Mouse (Mus musculus) MEL (cell line): Measurements from ENCODE around the gene Zic1. TPM values are rescaled to one million over a fixed set of nuclear protein-coding genes. Genes with fewer than 3 reads are reported as not detected.

ENCODE experiments used
- DNase-seq: peaks from one replicate; pipeline ENCODE4 v3.0.0; 2011; ENCODE audit warnings: low read depth, low spot score
- H3K27ac ChIP-seq: 2 replicates; pipeline ENCODE4 v1.5.1; 2012; ENCODE audit warnings: low read depth, mild to moderate bottlenecking, control low read depth, low read length, moderate library complexity; ENCODE audit not compliant: control insufficient read depth
- H3K27me3 ChIP-seq, 2 experiments: fragments of 150-350 bp in 1 of 2; sonication (generic) in 1 of 2; 2 replicates each; pipeline ENCODE4 v1.6.1; 2012; ENCODE audit warnings: low read length in 2 of 2, mild to moderate bottlenecking in 2 of 2, improper control_type of control experiment in 1 of 2, moderate library complexity in 1 of 2; ENCODE audit not compliant: insufficient read depth in 2 of 2, control insufficient read depth in 1 of 2
- H3K36me3 ChIP-seq, 2 experiments: 2 replicates each; pipeline ENCODE4 v1.6.1; 2012 to 2014; ENCODE audit warnings: low read length in 2 of 2, improper control_type of control experiment in 1 of 2, inconsistent platforms in 1 of 2, mild to moderate bottlenecking in 1 of 2; ENCODE audit not compliant: insufficient read depth in 2 of 2, control insufficient read depth in 1 of 2
- H3K4me1 ChIP-seq, 2 experiments: fragments of 150-350 bp in 1 of 2; sonication (generic) in 1 of 2; 2 replicates each; pipeline ENCODE4 v1.6.1; 2012; ENCODE audit warnings: low read length in 2 of 2, improper control_type of control experiment in 1 of 2, mild to moderate bottlenecking in 1 of 2; ENCODE audit not compliant: insufficient read depth in 2 of 2, control insufficient read depth in 1 of 2
- H3K4me3 ChIP-seq, 2 experiments: fragments of 150-350 bp in 1 of 2; sonication (generic) in 1 of 2; 2 replicates each; pipeline ENCODE4 v1.5.1; 2012; ENCODE audit warnings: low read depth in 2 of 2, low read length in 2 of 2, mild to moderate bottlenecking in 2 of 2, moderate library complexity in 2 of 2, control low read depth in 1 of 2, improper control_type of control experiment in 1 of 2; ENCODE audit not compliant: control insufficient read depth in 1 of 2, insufficient read depth in 1 of 2
- H3K79me2 ChIP-seq: 2 replicates; pipeline ENCODE4 v1.6.1; 2012; ENCODE audit warnings: mild to moderate bottlenecking, low read length, moderate library complexity; ENCODE audit not compliant: control insufficient read depth, poor library complexity, insufficient read depth
- H3K9ac ChIP-seq: 2 replicates; pipeline ENCODE4 v1.6.1; 2012; ENCODE audit warnings: low read depth, mild to moderate bottlenecking, control low read depth, low read length, moderate library complexity; ENCODE audit not compliant: control insufficient read depth, poor library complexity, severe bottlenecking
- H3K9me3 ChIP-seq: fragments of 150-350 bp; sonication (generic); replicated peaks from 2 replicates; pipeline ENCODE4 v1.6.1; 2012; ENCODE audit warnings: mild to moderate bottlenecking, low read length, improper control_type of control experiment, moderate library complexity; ENCODE audit not compliant: insufficient read depth
- BHLHE40 ChIP-seq: IDR thresholded peaks from 2 replicates; pipeline ENCODE4 v1.6.1; 2012; ENCODE audit warnings: low read depth, mild to moderate bottlenecking, inconsistent platforms, low read length, improper control_type of control experiment, borderline replicate concordance
- CHD1 ChIP-seq: IDR thresholded peaks from 2 replicates; pipeline ENCODE4 v1.6.1; 2012; ENCODE audit warnings: low read depth, mild to moderate bottlenecking, inconsistent platforms, low read length, improper control_type of control experiment
- CHD2 ChIP-seq: IDR thresholded peaks from 2 replicates; pipeline ENCODE4 v1.6.1; 2011; ENCODE audit warnings: low read length, improper control_type of control experiment
- CTCF ChIP-seq, 3 experiments: IDR thresholded peaks in 2 of 3; conservative IDR thresholded peaks in 1 of 3; 2 replicates each; pipeline ENCODE4 v1.5.1; 2011 to 2012; ENCODE audit warnings: low read length in 3 of 3, low read depth in 2 of 3, mild to moderate bottlenecking in 2 of 3, improper control_type of control experiment in 1 of 3, inconsistent platforms in 1 of 3, mixed read lengths in 1 of 3, moderate library complexity in 1 of 3; ENCODE audit not compliant: control insufficient read depth in 1 of 3, insufficient read depth in 1 of 3, poor library complexity in 1 of 3, severe bottlenecking in 1 of 3
- E2F4 ChIP-seq: IDR thresholded peaks from 2 replicates; pipeline ENCODE4 v1.6.1; 2011; ENCODE audit warnings: low read depth, low read length, improper control_type of control experiment, borderline replicate concordance
- ELF1 ChIP-seq: IDR thresholded peaks from 2 replicates; pipeline ENCODE4 v1.6.1; 2014; ENCODE audit warnings: low read depth, mild to moderate bottlenecking, inconsistent platforms, low read length, improper control_type of control experiment, moderate library complexity
- ETS1 ChIP-seq: IDR thresholded peaks from 2 replicates; pipeline ENCODE4 v1.6.1; 2012; ENCODE audit warnings: low read depth, mild to moderate bottlenecking, inconsistent platforms, low read length, improper control_type of control experiment, moderate library complexity
- HCFC1 ChIP-seq: IDR thresholded peaks from 2 replicates; pipeline ENCODE4 v1.6.1; 2012; ENCODE audit warnings: low read depth, mild to moderate bottlenecking, inconsistent platforms, low read length, improper control_type of control experiment, moderate library complexity
- JUND ChIP-seq: IDR thresholded peaks from 2 replicates; pipeline ENCODE4 v1.6.1; 2011; ENCODE audit warnings: low read depth, mild to moderate bottlenecking, improper control_type of control experiment, low read length
- KAT2A ChIP-seq: conservative IDR thresholded peaks from 2 replicates; pipeline ENCODE4 v1.6.1; 2012; ENCODE audit warnings: low read depth, low read length, improper control_type of control experiment, inconsistent platforms
- MAX ChIP-seq: IDR thresholded peaks from 2 replicates; pipeline ENCODE4 v1.6.1; 2011; ENCODE audit warnings: low read length, improper control_type of control experiment
- MAZ ChIP-seq: IDR thresholded peaks from 2 replicates; pipeline ENCODE4 v1.6.1; 2012; ENCODE audit warnings: low read depth, mild to moderate bottlenecking, inconsistent platforms, low read length, improper control_type of control experiment
- MEF2A ChIP-seq: IDR thresholded peaks from 2 replicates; pipeline ENCODE4 v1.6.1; 2014; ENCODE audit warnings: low read depth, mild to moderate bottlenecking, inconsistent platforms, low read length, improper control_type of control experiment; ENCODE audit not compliant: poor library complexity, insufficient replicate concordance, severe bottlenecking; ENCODE audit errors: extremely low read depth
- MYB ChIP-seq: IDR thresholded peaks from 2 replicates; pipeline ENCODE4 v1.6.1; 2011; ENCODE audit warnings: mild to moderate bottlenecking, low read depth, low read length, improper control_type of control experiment
- NELFE ChIP-seq: IDR thresholded peaks from 2 replicates; pipeline ENCODE4 v1.6.1; 2011; ENCODE audit warnings: low read depth, low read length, improper control_type of control experiment
- POLR2A ChIP-seq, 2 experiments: IDR thresholded peaks; 2 replicates each; pipeline ENCODE4 v1.6.1; 2011 to 2012; ENCODE audit warnings: low read length in 2 of 2, mild to moderate bottlenecking in 2 of 2, control low read depth in 1 of 2, improper control_type of control experiment in 1 of 2, low read depth in 1 of 2, moderate library complexity in 1 of 2; ENCODE audit not compliant: control insufficient read depth in 1 of 2, insufficient read depth in 1 of 2, poor library complexity in 1 of 2
- POLR2AphosphoS5 ChIP-seq: IDR thresholded peaks from 2 replicates; pipeline ENCODE4 v1.6.1; 2012; ENCODE audit warnings: low read depth, borderline replicate concordance, mild to moderate bottlenecking, inconsistent platforms, low read length, moderate library complexity, mixed read lengths
- RAD21 ChIP-seq: IDR thresholded peaks from 2 replicates; pipeline ENCODE4 v1.6.1; 2011; ENCODE audit warnings: mild to moderate bottlenecking, low read depth, low read length, improper control_type of control experiment
- SMC3 ChIP-seq: IDR thresholded peaks from 2 replicates; pipeline ENCODE4 v1.6.1; 2011; ENCODE audit warnings: low read depth, low read length, improper control_type of control experiment
- TAL1 ChIP-seq: IDR thresholded peaks from 2 replicates; pipeline ENCODE4 v1.6.1; 2012; ENCODE audit warnings: mild to moderate bottlenecking, inconsistent platforms, low read length, moderate library complexity, mixed read lengths
- TBP ChIP-seq: IDR thresholded peaks from 2 replicates; pipeline ENCODE4 v1.8.0; 2011; ENCODE audit warnings: low read depth, low read length, improper control_type of control experiment
- UBTF ChIP-seq: IDR thresholded peaks from 2 replicates; pipeline ENCODE4 v1.6.1; 2012; ENCODE audit warnings: low read depth, mild to moderate bottlenecking, inconsistent platforms, low read length, improper control_type of control experiment, moderate library complexity, borderline replicate concordance; ENCODE audit not compliant: insufficient read depth
- ZC3H11A ChIP-seq: IDR thresholded peaks from 2 replicates; pipeline ENCODE4 v1.6.1; 2012; ENCODE audit warnings: low read depth, mild to moderate bottlenecking, inconsistent platforms, low read length, improper control_type of control experiment
- ZKSCAN1 ChIP-seq: IDR thresholded peaks from 2 replicates; pipeline ENCODE4 v1.6.1; 2012; ENCODE audit warnings: low read depth, mild to moderate bottlenecking, inconsistent platforms, low read length, improper control_type of control experiment, moderate library complexity
- ZMIZ1 ChIP-seq: IDR thresholded peaks from 2 replicates; pipeline ENCODE4 v1.6.1; 2012; ENCODE audit warnings: low read depth, mild to moderate bottlenecking, inconsistent platforms, low read length, improper control_type of control experiment, moderate library complexity
- ZNF384 ChIP-seq: IDR thresholded peaks from 2 replicates; pipeline ENCODE4 v1.6.1; 2012; ENCODE audit warnings: low read depth, mild to moderate bottlenecking, inconsistent platforms, low read length, improper control_type of control experiment
- polyA plus RNA-seq, 2 experiments: library from polyadenylated mRNA; stranded (reverse) in 1 of 2; unstranded in 1 of 2; fragments of >175 nt in 1 of 2; fragments of >200 nt in 1 of 2; gene quantifications; 2 replicates each; pipeline versions ENCODE4 v1.2.1 to v1.2.4; 2012; ENCODE audit warnings: low replicate concordance in 2 of 2, low read depth in 1 of 2; ENCODE audit not compliant: insufficient read length in 2 of 2, insufficient read depth in 1 of 2, missing spikeins in 1 of 2
- total RNA-seq: library from RNA; depleted of rRNA; stranded (reverse); fragments of 300-350 nt; gene quantifications from 2 replicates; pipeline ENCODE4 v1.2.3, GENCODE M21; 2012

Gene Zic1
- total and polyA plus RNA-seq, 3 experiments, result not detected

DNA sequence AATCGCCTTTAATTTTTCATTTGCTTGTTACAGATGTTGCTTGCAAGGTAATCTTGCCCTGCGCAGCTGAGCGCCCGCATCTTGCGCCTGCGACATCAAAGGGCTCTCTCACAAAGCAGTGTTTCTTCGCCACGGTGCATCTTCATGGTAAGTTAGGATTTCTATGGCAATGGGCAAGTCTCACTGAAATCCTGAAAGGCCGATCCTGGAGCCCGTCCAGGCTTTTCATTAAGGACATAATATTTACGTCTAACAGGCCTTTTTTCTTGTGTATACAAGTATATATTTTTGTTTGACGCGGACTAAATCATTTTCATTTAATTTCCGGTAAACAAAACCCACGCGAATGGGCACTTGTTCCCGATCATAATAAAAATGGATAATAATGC, 20.9 kb upstream of the Zic1 start:
- Histone ChIP-seq H3K4me3 (no peak overlapping the region), H3K27me3 (no peaks in the 10 kb centered on the region), H3K9me3 (no peaks in the 10 kb centered on the region), H3K27ac (no peak overlapping the region), H3K79me2 (no peaks in the 10 kb centered on the region), H3K9ac (no peak overlapping the region), H3K36me3 (no peaks in the 10 kb centered on the region), H3K4me1 (no peaks in the 10 kb centered on the region)
- no peak for DNase-seq
- TF ChIP-seq KAT2A, result no peak
- TF ChIP-seq MYB, result no peak
- TF ChIP-seq ZC3H11A, result no peak
- no peak for TF ChIP-seq ZNF384

DNA sequence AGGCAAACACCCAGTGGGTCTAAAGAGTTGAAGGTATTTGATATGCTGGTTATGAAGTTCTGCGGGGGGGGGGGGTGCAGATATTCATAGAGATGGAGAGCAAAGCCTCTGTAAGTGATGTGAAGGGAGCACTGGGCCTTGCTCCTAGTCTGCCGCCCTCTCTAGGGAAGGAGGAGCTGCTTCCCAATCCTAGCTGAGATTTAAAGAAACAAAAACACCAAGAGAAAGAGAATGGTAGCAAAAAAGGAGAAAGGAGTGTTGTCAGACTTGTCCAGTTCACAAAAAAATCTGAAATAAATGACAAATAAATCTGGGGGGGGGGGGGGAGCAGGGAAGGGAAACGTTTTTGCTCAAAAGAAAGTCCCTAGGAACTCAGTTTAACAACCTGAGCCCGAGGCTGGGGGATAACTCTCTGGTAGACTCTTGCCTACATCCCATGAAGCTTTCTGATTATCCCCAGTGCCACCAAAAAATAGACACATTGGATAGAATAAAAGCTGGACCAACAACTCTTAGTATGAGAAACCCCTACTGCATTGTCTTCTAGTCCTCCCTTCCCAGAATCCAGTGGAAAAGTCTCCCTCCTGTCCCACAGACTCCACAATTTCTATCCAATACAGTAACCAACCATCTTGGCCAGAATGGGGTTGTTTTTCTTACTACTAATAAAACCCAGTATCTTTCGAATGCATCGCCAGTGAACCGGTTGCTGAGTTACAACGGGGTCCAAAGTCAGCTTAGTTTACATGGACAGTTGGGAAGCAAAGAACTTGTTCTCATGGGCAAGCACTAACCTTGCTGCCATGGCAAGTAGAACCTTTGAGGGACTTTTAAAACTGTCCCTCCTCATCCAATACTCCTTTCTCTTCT, 20.2 kb upstream of the Zic1 start:
- H3K4me1 ChIP-seq, result no peaks in the 10 kb centered on the region

DNA sequence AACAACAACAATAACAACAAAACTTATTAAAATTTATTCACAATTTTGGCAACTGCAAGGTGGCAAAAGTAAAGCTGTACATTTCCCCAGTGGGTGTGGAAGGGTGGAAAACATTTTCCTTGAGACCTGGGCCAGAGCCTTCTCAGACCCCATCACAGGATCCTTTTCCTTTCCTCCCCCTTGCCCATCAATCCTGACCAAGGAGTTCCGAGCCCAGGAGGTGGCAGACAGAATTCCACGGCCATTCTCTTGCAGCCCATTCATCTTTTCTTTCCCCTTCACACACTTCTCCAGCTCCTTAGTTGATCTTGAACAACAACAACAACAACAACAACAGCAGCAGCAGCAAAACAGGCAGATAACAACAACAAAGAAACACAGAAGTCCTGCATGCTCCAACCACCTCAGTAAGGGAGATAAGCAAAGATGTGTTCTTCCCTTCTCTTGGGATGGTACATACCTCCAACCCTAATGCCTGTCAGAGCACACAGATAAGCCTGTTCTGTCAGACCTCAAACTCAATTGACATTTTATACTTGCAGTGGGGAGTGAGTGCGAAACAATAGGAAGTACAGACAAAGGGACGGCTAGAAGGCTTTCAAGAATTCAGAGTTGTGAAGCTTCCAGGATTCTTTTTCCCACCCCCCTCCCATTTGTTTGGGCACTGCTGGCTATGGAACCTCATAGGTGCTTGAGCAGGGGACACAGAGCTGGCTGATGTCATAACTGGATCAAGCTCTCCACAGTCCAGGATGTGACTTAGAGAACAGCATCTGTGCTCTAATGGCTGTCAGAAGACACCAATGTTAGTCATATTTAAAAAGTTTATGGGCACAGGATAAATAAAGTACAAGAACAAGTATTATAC, 19.3 kb upstream of the Zic1 start:
- Histone ChIP-seq H3K79me2 (no peaks in the 10 kb centered on the region), H3K27ac (no peak overlapping the region), H3K9ac (no peak overlapping the region), H3K4me3 (no peak overlapping the region), H3K36me3 (no peaks in the 10 kb centered on the region), H3K9me3 (no peaks in the 10 kb centered on the region), H3K27me3 (no peaks in the 10 kb centered on the region), H3K4me1 (no peaks in the 10 kb centered on the region)
- DNase-seq, result no peak
- TF ChIP-seq RAD21, result no peak
- no peak for TF ChIP-seq ETS1
- no peak for TF ChIP-seq TAL1
- TF ChIP-seq ZC3H11A, result no peak
- no peak for TF ChIP-seq UBTF
- no peak for TF ChIP-seq TBP
- no peak for TF ChIP-seq ZMIZ1
- no peak for TF ChIP-seq HCFC1
- TF ChIP-seq CHD1, result no peak
- no peak for TF ChIP-seq NELFE
- no peak for TF ChIP-seq BHLHE40
- TF ChIP-seq ELF1, result no peak
- no peak for TF ChIP-seq MAX
- TF ChIP-seq CHD2, result no peak

More for the DNA sequence above, 20.2 kb upstream of the Zic1 start:
- Histone ChIP-seq H3K4me3 (no peak overlapping the region), H3K9me3 (no peaks in the 10 kb centered on the region), H3K27me3 (no peaks in the 10 kb centered on the region), H3K79me2 (no peaks in the 10 kb centered on the region), H3K9ac (no peak overlapping the region), H3K27ac (no peak overlapping the region), H3K36me3 (no peaks in the 10 kb centered on the region)
- no peak for DNase-seq
- TF ChIP-seq POLR2AphosphoS5 (no peak), NELFE (no peak), BHLHE40 (no peak), MAZ (no peak), MEF2A (no peak), E2F4 (no peak), ZKSCAN1 (no peak), CHD1 (no peak), UBTF (no peak), CTCF (IDR thresholded peaks at IDR 0.05 in 2 of 3, conservative IDR thresholded peaks at IDR 0.05 in 1 of 3; ENCODE audit: control insufficient read depth in 1 of 3, insufficient read depth in 1 of 3, low read depth in 2 of 3, low read length in 3 of 3, poor library complexity in 1 of 3, severe bottlenecking in 1 of 3) (no peak), JUND (no peak), SMC3 (no peak), POLR2A (IDR thresholded peaks at IDR 0.05; ENCODE audit: control insufficient read depth in 1 of 2, insufficient read depth in 1 of 2, low read depth in 1 of 2, low read length in 2 of 2, poor library complexity in 1 of 2) (no peak), TAL1 (no peak), HCFC1 (no peak)
